Mouse (Mus musculus): ENCODE data around the gene Adh6b. TPM values are rescaled to one million over a fixed set of nuclear protein-coding genes. Genes with fewer than 3 reads are reported as not detected.
"Not testable (repeated sequence)": the region's sequence is repeated elsewhere in the genome, so short reads cannot be mapped to it uniquely, and the experiment has no call there.

The Adh6b gene
- total RNA-seq, 1 experiment from 2014 or later: not detected

GRCm38 (mm10) chr3:138362920-138363319 is 21.3 kb downstream of the Adh6b start:
- no peak for DNase-seq

GRCm38 (mm10) chr3:138366181-138366580 is 24.6 kb downstream of the Adh6b start:
- DNase-seq: no peak

- DNase-seq: no peak
Measured at GRCm38 (mm10) chr3:138369546-138369945, 28.0 kb downstream of the Adh6b start.

- not testable (repeated sequence) for DNase-seq
Measured at GRCm38 (mm10) chr3:138370289-138370688, 28.7 kb downstream of the Adh6b start.

- no peak for DNase-seq
Measured at GRCm38 (mm10) chr3:138373920-138374319, 32.3 kb downstream of the Adh6b start.

GRCm38 (mm10) chr3:138375148-138375547 is 33.6 kb downstream of the Adh6b start:
- DNase-seq: no peak

GRCm38 (mm10) chr3:138381133-138381532 is 39.6 kb downstream of the Adh6b start:
- no peak for DNase-seq

- DNase-seq: no peak
Measured at GRCm38 (mm10) chr3:138387155-138387554, 45.6 kb downstream of the Adh6b start.

- no peak for DNase-seq
Measured at GRCm38 (mm10) chr3:138404872-138405271, 63.3 kb downstream of the Adh6b start.

- peak; percentile 50 for DNase-seq
Measured at GRCm38 (mm10) chr3:138405341-138405740, 63.8 kb downstream of the Adh6b start.

GRCm38 (mm10) chr3:138405840-138406239 is 64.3 kb downstream of the Adh6b start:
- DNase-seq: no peak

GRCm38 (mm10) chr3:138407920-138408319 is 66.3 kb downstream of the Adh6b start:
- DNase-seq: no peak

Other genes with a start within 250 kb of the Adh6b start
- 10.1 and 11.8 TPM in 2 replicates for gene Trmt10a, start 198.3 kb upstream of the Adh6b start, total RNA-seq (2021)
- gene Mttp, start 196.8 kb upstream of the Adh6b start, total RNA-seq (2021): 13.7 and 14.4 TPM in 2 replicates
- gene 4930579F01Rik, start 147.9 kb upstream of the Adh6b start, total RNA-seq (2021): 0.24 TPM in 1 of 2 replicates, not detected in the other
- 37.9 and 41.2 TPM in 2 replicates for gene Adh7, start 124.0 kb upstream of the Adh6b start, total RNA-seq (2021)
- 7,275 and 7,287 TPM in 2 replicates for gene Adh1, start 80.8 kb upstream of the Adh6b start, total RNA-seq (2021)
- gene Adh6a, start 28.5 kb upstream of the Adh6b start, total RNA-seq (2021): not detected in 2 replicates
- 0.43 and 1.7 TPM in 2 replicates for gene Adh4, start 73.7 kb downstream of the Adh6b start, total RNA-seq (2021)
- gene Adh5, start 101.3 kb downstream of the Adh6b start, total RNA-seq (2021): 164 and 196 TPM in 2 replicates
- 61.0 and 63.3 TPM in 2 replicates for gene Metap1, start 147.7 kb downstream of the Adh6b start, total RNA-seq (2021)
- gene Eif4e, start 184.4 kb downstream of the Adh6b start, total RNA-seq (2021): 168 and 178 TPM in 2 replicates

All from adrenal gland, postnatal 25 days (tissue).